Mouse (Mus musculus) heart, embryonic 11.5 days (tissue): ENCODE measurements around the gene Adgb. TPM values are rescaled to one million over a fixed set of nuclear protein-coding genes. Genes with fewer than 3 reads are reported as not detected.

Experiments used
- ATAC-seq: fragments of 200-750 bp; cut with Nextera tagmentation; replicated peaks from 2 replicates; pipeline ENCODE4 v1.8.0; 2017; ENCODE audit warnings: moderate library complexity; ENCODE audit not compliant: insufficient number of reproducible peaks, low FRiP score, low TSS enrichment
- H3K27ac ChIP-seq: fragments of 300-500 bp; sonication (generic); 2 replicates; pipeline ENCODE4 v1.5.1; 2014; ENCODE audit warnings: mild to moderate bottlenecking, low read depth, low read length
- H3K27me3 ChIP-seq: fragments of 300-500 bp; sonication (generic); 2 replicates; pipeline ENCODE4 v1.6.1; 2014; ENCODE audit warnings: mild to moderate bottlenecking, low read length, mixed read lengths; ENCODE audit not compliant: control insufficient read depth, insufficient read depth
- H3K36me3 ChIP-seq: fragments of 300-500 bp; sonication (generic); 2 replicates; pipeline ENCODE4 v1.6.1; 2014; ENCODE audit warnings: mild to moderate bottlenecking, low read length, moderate library complexity, mixed read lengths; ENCODE audit not compliant: control insufficient read depth, insufficient read depth
- H3K4me1 ChIP-seq: fragments of 300-500 bp; sonication (generic); 2 replicates; pipeline ENCODE4 v1.6.1; 2014; ENCODE audit warnings: low read length; ENCODE audit not compliant: control insufficient read depth, insufficient read depth
- H3K4me2 ChIP-seq: fragments of 300-500 bp; sonication (generic); 2 replicates; pipeline ENCODE4 v1.6.1; 2014; ENCODE audit warnings: mild to moderate bottlenecking, moderate library complexity
- H3K4me3 ChIP-seq: fragments of 300-500 bp; sonication (generic); 2 replicates; pipeline ENCODE4 v1.5.1; 2014; ENCODE audit warnings: low read depth, low read length
- H3K9ac ChIP-seq: fragments of 300-500 bp; sonication (generic); 2 replicates; pipeline ENCODE4 v1.6.1; 2014; ENCODE audit warnings: mild to moderate bottlenecking, low read depth, low read length, moderate library complexity
- H3K9me3 ChIP-seq: fragments of 300-500 bp; sonication (generic); replicated peaks from 2 replicates; pipeline ENCODE4 v1.6.1; 2016; ENCODE audit warnings: low read length; ENCODE audit not compliant: control insufficient read depth
- WGBS: fragments of 180-500 bp; shearing (Covaris S2); extraction: QIAGEN DNeasy Blood & Tissue Kit; methylation state at CpG from one replicate; pipeline ENCODE4 v1.1.7; 2014; ENCODE audit not compliant: insufficient replicate concordance; 5-methylcytosine and 5-hydroxymethylcytosine counted together
- polyA plus RNA-seq: library from polyadenylated mRNA; unstranded; fragments of >200 nt; fragmentation: Nextera tagmentation; extraction: Ambion mirVana; gene quantifications from 2 replicates; pipeline ENCODE4 v1.2.1, GENCODE M21; 2014

The Adgb gene
- polyA plus RNA-seq, 1 experiment from 2014 or later, result 0.24 TPM

GRCm38 (mm10) chr10:10449067-10449466, 23.1 kb downstream of the Adgb start:
- no peaks in the 10 kb centered on the region for H3K36me3 ChIP-seq
- H3K27ac ChIP-seq, result no peak overlapping the region
- no peak overlapping the region for H3K9ac ChIP-seq
- H3K4me1 ChIP-seq, result no peaks in the 10 kb centered on the region
- ATAC-seq, result no peak
- H3K27me3 ChIP-seq, result no peaks in the 10 kb centered on the region
- H3K4me3 ChIP-seq, result no peak overlapping the region
- H3K9me3 ChIP-seq, result no peaks in the 10 kb centered on the region
- 82% methylated on average over 3 of the region's 3 CpGs for WGBS
- H3K4me2 ChIP-seq, result no peak overlapping the region

DNA sequence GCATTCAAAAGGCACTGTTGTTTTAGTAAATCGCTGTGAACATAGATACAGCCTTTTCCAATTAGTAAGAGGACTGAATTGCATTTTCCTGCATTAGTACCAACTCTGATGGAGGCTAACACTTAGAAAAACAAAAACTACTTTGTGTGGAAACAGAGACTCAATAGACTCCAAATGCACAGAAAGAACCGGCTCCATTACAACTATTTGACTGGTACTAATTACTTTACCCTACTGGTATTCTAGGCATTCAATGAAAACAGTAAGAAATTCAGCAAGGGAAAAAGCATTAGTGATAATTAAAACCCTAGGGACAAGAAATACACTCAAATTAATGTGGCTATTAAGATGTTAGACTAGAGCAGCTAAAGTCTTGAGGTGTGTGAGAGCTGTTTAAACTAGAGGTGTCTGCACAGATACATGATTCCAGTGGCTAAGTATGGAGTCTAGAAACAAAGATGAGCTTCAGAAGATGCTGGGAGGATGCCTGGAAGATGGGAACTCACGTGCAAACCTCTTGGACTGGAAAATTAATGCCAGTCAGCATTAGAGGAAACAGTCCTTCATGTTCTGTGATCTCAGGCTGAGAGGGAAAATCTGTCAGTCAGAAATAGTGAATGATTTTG, 27.2 kb downstream of the Adgb start:
- H3K9me3 ChIP-seq, result no peaks in the 10 kb centered on the region
- no peak overlapping the region for H3K4me3 ChIP-seq
- no peak for ATAC-seq
- no peak overlapping the region for H3K9ac ChIP-seq
- H3K4me2 ChIP-seq, result no peak overlapping the region
- no peak overlapping the region for H3K27ac ChIP-seq
- H3K27me3 ChIP-seq, result no peaks in the 10 kb centered on the region
- no peaks in the 10 kb centered on the region for H3K36me3 ChIP-seq
- WGBS, result 66% methylated on average over 3 of the region's 3 CpGs
- H3K4me1 ChIP-seq, result no peaks in the 10 kb centered on the region

- no peak for ATAC-seq
- Histone ChIP-seq H3K4me2 (no peak overlapping the region), H3K4me1 (no peaks in the 10 kb centered on the region), H3K27me3 (no peaks in the 10 kb centered on the region), H3K4me3 (no peak overlapping the region), H3K27ac (no peak overlapping the region), H3K9ac (no peak overlapping the region), H3K9me3 (no peaks in the 10 kb centered on the region), H3K36me3 (no peaks in the 10 kb centered on the region)
Observed at GRCm38 (mm10) chr10:10443558-10443957, 28.6 kb downstream of the Adgb start.

DNA sequence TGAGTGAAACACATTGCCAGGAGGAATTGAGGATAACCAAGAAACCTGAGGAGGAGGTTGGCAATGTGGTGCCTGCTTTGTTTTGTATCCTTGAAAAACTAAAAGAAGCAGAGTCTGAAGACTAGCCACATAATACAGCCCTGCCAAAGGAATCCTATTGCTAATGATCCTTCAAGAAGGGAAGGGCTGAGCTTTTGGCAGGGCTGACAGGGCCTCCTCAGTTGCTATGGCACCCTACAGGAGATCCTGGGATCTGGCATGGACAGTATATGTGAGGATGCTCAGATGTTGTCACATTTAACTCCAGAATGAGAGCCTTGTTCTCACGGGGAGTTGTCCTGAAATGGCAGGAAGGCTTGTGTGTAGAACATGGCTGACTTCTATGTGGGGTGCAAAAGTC, 37.1 kb downstream of the Adgb start:
- no peak overlapping the region for H3K27ac ChIP-seq
- no peaks in the 10 kb centered on the region for H3K9me3 ChIP-seq
- no peaks in the 10 kb centered on the region for H3K36me3 ChIP-seq
- no peak for ATAC-seq
- H3K27me3 ChIP-seq, result no peaks in the 10 kb centered on the region
- no peak overlapping the region for H3K9ac ChIP-seq
- WGBS, result 76% methylated on average over 1 of the region's 1 CpGs
- no peaks in the 10 kb centered on the region for H3K4me1 ChIP-seq
- no peak overlapping the region for H3K4me2 ChIP-seq
- no peak overlapping the region for H3K4me3 ChIP-seq

- WGBS, result 72% methylated on average over 5 of the region's 5 CpGs
- H3K4me3 ChIP-seq, result no peak overlapping the region
Observed at GRCm38 (mm10) chr10:10429635-10430034, 42.5 kb downstream of the Adgb start.

GRCm38 (mm10) chr10:10429032-10429431, 43.1 kb downstream of the Adgb start:
- no peak overlapping the region for H3K4me3 ChIP-seq
- H3K9me3 ChIP-seq, result no peaks in the 10 kb centered on the region
- no peak overlapping the region for H3K4me2 ChIP-seq
- no peak overlapping the region for H3K27ac ChIP-seq
- no peaks in the 10 kb centered on the region for H3K27me3 ChIP-seq
- H3K9ac ChIP-seq, result no peak overlapping the region
- no peaks in the 10 kb centered on the region for H3K4me1 ChIP-seq
- 83% methylated on average over 7 of the region's 7 CpGs for WGBS
- no peak for ATAC-seq
- no peaks in the 10 kb centered on the region for H3K36me3 ChIP-seq

More at GRCm38 (mm10) chr10:10429635-10430034, 42.5 kb downstream of the Adgb start:
- Histone ChIP-seq H3K27me3 (no peaks in the 10 kb centered on the region), H3K36me3 (no peaks in the 10 kb centered on the region), H3K4me1 (no peaks in the 10 kb centered on the region), H3K9ac (no peak overlapping the region), H3K4me2 (no peak overlapping the region), H3K27ac (no peak overlapping the region), H3K9me3 (no peaks in the 10 kb centered on the region)
- no peak for ATAC-seq

DNA sequence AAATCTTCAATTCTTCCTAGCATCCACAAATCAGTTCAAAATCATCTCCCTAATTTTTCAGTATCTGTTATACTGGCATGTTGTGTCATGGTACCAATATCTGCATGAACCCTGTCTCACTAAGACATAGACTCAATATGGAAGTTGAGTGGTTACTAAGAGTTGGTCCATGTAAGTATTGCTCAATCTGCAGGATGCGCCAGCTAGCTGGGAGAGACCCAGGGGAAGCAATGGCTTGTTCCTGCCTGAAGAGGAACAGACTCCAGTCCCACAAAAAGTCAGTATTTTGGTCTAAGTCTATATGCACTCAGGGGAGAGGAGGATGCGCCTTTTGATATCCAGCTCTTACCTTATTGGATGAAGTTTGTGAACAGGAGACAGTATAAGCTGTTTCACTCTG, 47.7 kb downstream of the Adgb start:
- 83% methylated on average over 2 of the region's 2 CpGs for WGBS
- ATAC-seq, result no peak
- no peak overlapping the region for H3K27ac ChIP-seq
- no peaks in the 10 kb centered on the region for H3K9me3 ChIP-seq
- no peak overlapping the region for H3K4me3 ChIP-seq
- no peaks in the 10 kb centered on the region for H3K36me3 ChIP-seq
- H3K4me1 ChIP-seq, result no peaks in the 10 kb centered on the region
- no peak overlapping the region for H3K9ac ChIP-seq
- no peaks in the 10 kb centered on the region for H3K27me3 ChIP-seq
- H3K4me2 ChIP-seq, result no peak overlapping the region

DNA sequence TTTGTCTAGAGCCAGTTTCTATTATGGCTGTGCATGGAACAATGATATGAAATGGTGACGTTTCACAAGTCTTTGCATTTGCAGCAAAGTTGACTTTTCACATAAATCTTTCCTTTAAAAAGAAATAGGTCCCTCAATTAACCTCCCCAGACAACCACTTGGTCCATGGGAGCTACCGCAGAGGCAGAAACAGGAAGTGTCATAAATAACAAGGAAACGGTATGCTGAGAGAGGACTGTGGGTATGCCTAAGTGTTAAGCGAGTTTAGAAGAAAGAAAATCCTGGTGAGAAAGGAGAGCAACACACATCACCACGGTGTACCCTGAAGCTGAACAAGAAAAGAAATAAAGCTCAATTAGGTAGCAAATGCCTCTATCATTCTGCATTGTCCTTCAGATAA, 61.1 kb downstream of the Adgb start:
- no peak overlapping the region for H3K4me3 ChIP-seq
- no peaks in the 10 kb centered on the region for H3K36me3 ChIP-seq
- H3K27me3 ChIP-seq, result no peaks in the 10 kb centered on the region
- no peak for ATAC-seq
- H3K4me2 ChIP-seq, result no peak overlapping the region
- no peaks in the 10 kb centered on the region for H3K4me1 ChIP-seq
- H3K9ac ChIP-seq, result no peak overlapping the region
- H3K9me3 ChIP-seq, result no peaks in the 10 kb centered on the region
- WGBS, result 69% methylated on average over 5 of the region's 5 CpGs
- no peak overlapping the region for H3K27ac ChIP-seq

DNA sequence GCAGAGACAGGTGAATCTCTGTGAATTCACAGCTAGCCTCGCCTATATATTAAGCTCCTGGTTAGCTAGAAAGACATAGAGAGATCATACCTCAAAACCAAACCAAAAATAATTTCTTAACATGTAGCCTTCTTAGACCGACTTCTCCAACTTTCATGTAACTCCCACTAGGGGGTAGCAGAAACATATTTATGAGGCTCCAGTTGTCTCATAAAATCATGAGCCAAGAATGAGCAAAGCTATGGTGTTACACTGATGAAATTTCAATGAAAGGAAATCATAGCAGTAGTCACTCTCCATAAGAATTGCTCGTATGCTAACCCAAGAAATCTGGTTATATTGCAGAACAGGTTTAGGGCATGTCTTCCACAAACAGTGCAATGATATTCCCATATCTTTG, 64.0 kb downstream of the Adgb start:
- H3K4me3 ChIP-seq, result no peak overlapping the region
- no peaks in the 10 kb centered on the region for H3K27me3 ChIP-seq
- ATAC-seq, result no peak
- H3K27ac ChIP-seq, result no peak overlapping the region
- no peak overlapping the region for H3K9ac ChIP-seq
- 29% methylated on average over 3 of the region's 3 CpGs for WGBS
- H3K4me1 ChIP-seq, result no peaks in the 10 kb centered on the region
- no peaks in the 10 kb centered on the region for H3K9me3 ChIP-seq
- no peak overlapping the region for H3K4me2 ChIP-seq
- no peaks in the 10 kb centered on the region for H3K36me3 ChIP-seq
